Mouse (Mus musculus) layer of hippocampus, adult 2 months (tissue): ENCODE results near the gene Ddhd1. TPM values are rescaled to one million over a fixed set of nuclear protein-coding genes. Genes with fewer than 3 reads are reported as not detected.

Experiments used
- DNase-seq, 2 experiments: peaks; one replicate each; pipeline ENCODE4 v3.0.0; 2022; ENCODE audit warnings: low spot score in 2 of 2
- H3K27ac ChIP-seq: fragments of 200-600 bp; 2 replicates; pipeline ENCODE4 v1.8.1; 2022
- H3K4me3 ChIP-seq: fragments of 200-600 bp; 2 replicates; pipeline ENCODE4 v1.8.1; 2022; ENCODE audit warnings: mild to moderate bottlenecking
- CTCF ChIP-seq: fragments of 200-600 bp; conservative IDR thresholded peaks from 2 replicates; pipeline ENCODE4 v1.8.1; 2022; ENCODE audit warnings: antibody characterized with exemption, mild to moderate bottlenecking, moderate library complexity
- total RNA-seq, 2 experiments: library from RNA; stranded (reverse); gene quantifications; 2 replicates each; pipeline ENCODE4 v1.2.3; 2021

The Ddhd1 gene
- total RNA-seq, 2 experiments from 2014 or later: 74.9 to 90.7 TPM

DNA sequence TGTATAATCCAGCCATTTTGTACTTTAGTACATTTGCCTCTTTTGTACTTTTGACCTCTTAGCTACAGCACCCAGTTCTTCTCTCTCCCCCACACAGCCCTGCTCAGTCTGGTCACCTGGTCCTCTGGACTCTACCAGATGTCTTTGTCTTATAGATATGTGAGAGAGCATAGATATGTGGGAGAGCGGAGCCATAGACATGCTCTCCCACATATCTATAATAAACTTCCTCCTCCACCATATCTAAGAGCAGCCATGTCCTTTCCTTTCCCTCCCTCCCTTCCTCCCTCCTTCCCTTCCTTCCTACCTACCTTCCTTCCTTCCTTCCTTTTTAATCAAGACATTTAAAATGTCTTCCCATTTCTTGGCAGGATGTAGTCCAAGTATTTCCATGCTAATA is 2.4 kb upstream of the Ddhd1 start:
- DNase-seq: no peak
- no peak overlapping the region for H3K27ac ChIP-seq
- H3K4me3 ChIP-seq: no peak overlapping the region
- TF ChIP-seq CTCF: no peak

DNA sequence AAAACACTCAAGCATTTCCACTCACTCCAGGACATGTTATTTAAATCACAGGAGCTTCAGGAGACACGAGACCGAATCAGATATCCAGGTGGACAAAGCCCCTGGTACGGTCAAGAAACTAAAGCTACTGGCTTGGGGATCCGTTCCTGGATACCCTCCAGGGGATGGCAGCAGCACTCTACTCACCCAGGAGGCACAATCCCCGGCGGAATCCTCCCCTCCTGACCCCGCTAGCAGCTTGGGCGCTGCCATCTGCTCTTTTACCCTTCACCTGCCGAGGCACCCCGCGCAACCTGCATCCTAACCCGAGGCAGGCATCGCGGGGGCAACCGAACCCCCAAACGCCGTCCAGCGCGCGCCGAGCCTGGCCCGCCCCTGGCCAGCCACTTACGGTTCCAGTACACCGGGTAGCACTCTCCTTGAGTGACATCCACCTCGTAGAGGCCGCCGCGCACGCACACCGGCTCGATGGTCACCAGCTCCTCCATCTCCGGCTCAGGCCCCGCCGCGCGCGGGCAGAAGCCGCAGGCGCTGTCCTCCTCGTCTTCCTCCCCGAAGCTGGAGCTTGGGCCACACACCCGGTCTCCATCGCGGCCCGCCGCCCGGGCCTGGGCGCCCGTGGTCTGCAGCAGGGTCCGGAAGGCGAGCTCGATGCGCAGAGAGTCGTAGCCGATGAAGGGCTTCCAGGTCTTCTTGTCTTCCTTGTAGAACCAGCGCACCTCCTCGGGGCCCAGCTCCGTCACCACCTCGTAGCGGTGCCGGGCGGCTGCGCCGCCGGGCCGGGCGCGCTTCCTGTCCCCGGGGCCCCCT is 907 bp downstream of the Ddhd1 start:
- peak; percentile 11; the same call in 1 of the 2 replicates for TF ChIP-seq CTCF
- peak overlapping the region; percentile 97 for H3K4me3 ChIP-seq
- peak in 1 of 2 experiments; percentile 41 for DNase-seq
- peak overlapping the region; percentile 96 for H3K27ac ChIP-seq

GRCm38 (mm10) chr14:45654876-45655416 is 3.0 kb downstream of the Ddhd1 start:
- no peak for TF ChIP-seq CTCF
- H3K4me3 ChIP-seq: peak overlapping the region; percentile 97
- DNase-seq: no peak
- H3K27ac ChIP-seq: peak overlapping the region; percentile 51; the same call in 1 of the 2 replicates

GRCm38 (mm10) chr14:45653756-45654155 is 4.2 kb downstream of the Ddhd1 start:
- TF ChIP-seq CTCF: no peak
- no peak overlapping the region for H3K27ac ChIP-seq
- no peak overlapping the region for H3K4me3 ChIP-seq
- DNase-seq: no peak

DNA sequence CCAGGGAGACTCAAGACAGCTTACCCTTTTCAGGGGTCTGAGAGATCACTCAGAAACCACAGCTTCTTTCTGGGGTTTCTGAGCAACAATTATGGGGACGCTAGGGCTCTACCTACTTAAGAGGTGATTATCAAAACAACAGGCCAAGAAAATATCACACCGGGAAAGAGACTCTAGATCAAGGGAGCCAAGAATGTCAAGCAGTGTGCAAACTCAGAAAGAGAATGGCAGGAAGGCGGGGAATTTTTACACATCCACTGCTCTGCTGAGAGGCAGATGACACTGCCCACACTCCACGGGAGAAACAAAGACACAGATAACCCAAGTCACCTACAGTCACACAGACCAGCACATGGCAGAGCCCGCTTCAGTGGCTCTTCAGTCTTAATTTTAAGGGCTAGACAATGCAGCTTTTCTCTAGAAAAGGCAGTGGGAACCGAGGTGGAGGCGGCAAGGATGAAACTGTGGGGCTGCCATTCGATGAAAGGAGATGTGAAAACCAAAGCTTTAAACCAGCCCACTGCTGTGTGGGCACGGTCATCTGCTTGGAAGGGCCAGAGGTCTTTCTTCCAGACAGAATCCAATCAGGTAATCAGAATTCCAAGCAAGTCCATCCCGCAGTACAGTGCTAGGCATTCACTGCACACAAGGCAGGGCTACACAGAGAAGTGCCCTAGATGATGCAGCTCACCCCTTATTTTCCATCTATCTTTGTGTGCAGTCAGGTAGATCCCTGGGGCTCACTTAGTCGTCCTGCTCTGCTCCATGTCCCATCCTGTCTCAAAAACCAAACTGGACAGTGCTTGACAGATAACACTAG is 8.7 kb downstream of the Ddhd1 start:
- DNase-seq: no peak
- H3K4me3 ChIP-seq: no peak overlapping the region
- no peak for TF ChIP-seq CTCF
- H3K27ac ChIP-seq: peak overlapping the region; percentile 64

DNA sequence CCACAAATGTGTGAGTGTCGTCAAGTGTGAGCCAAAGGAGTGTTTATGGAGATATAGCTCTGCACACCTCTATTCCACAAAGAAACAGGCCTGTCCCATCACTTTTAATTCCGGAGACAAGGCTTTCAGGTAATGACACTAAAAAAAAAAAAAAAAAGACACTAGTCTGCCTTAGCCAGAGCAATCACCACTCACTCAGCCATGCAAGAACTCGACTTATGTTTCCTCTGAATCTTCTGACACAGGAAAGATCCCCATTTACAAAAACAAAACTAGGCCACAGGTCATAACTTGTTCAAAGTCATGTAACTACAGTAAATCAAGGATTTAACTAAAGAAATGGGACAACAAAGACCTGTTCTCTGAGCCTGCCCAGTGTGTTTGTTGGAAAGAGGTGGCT is 9.8 kb downstream of the Ddhd1 start:
- peak overlapping the region; percentile 64; the same call in 1 of the 2 replicates for H3K27ac ChIP-seq

GRCm38 (mm10) chr14:45647632-45648031 is 10.3 kb downstream of the Ddhd1 start:
- no peak for TF ChIP-seq CTCF
- Histone ChIP-seq H3K4me3 (no peak overlapping the region), H3K27ac (no peak overlapping the region)
- no peak for DNase-seq

More for the DNA sequence above, 9.8 kb downstream of the Ddhd1 start:
- no peak for TF ChIP-seq CTCF
- no peak overlapping the region for H3K4me3 ChIP-seq
- no peak for DNase-seq

DNA sequence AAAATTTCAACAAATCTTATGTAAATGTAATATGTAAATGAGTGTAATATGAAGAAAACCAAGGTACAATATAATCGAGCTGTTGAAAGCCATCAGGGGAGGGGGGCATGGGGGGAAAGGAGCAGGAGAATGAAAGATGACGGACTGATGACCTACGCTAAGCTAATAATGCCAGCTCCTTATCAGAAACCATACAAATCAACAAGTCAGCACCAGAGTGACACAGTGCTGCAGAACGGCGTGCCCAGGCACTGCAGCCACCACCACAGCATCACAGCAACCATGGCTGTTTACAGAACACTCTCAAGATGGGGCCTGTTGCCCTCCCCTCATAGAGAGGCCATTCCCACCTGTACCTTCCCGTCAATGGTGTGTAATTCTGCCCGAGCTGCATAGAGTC is 10.8 kb downstream of the Ddhd1 start:
- no peak for TF ChIP-seq CTCF
- no peak for DNase-seq
- Histone ChIP-seq H3K27ac (no peak overlapping the region), H3K4me3 (no peak overlapping the region)

- no peak for DNase-seq
- H3K27ac ChIP-seq: peak overlapping the region; percentile 70
- TF ChIP-seq CTCF: no peak
Observed at GRCm38 (mm10) chr14:45644786-45645185, 13.2 kb downstream of the Ddhd1 start.

DNA sequence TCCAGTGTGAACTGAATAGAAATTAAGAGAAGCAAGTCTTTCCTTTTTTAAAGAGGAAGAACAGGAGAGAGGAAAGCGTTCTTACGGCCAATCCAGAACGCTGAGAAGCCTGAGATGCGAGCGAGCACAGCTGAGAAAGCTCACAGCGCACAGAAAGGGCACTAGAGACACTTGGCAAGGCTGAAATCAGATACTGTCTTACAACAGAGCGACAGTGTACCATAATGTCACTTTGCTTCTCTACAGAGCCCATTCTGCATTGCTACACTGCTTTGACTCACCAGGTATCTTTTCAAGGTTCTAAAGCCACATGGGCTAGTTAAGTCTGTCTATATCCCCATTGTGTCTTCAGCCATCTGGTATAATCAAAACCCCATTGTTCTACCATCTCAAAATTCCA is 13.7 kb downstream of the Ddhd1 start:
- peak overlapping the region; percentile 70 for H3K27ac ChIP-seq

More at GRCm38 (mm10) chr14:45644786-45645185, 13.2 kb downstream of the Ddhd1 start:
- H3K4me3 ChIP-seq: no peak overlapping the region

DNA sequence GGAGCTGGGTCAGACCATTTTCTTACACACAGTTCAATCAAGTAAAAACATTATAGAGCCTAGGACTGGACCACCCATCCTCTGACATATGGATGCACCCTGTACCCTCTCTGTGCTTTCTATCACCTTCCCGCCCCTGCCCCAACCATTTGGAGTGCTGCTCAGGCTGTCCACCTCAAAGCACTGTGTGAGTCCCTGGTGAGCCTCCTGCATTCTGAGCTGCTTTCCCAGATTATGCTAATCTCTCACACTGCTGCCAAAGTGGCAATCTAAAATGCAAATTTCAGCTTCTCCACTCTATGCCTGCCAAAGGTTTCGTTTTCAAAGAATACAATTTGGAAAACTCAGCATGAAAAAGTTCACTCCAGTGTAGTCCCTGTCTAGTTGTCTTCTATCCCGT is 14.5 kb downstream of the Ddhd1 start:
- Histone ChIP-seq H3K27ac (peak overlapping the region; percentile 70; the same call in 1 of the 2 replicates), H3K4me3 (peak overlapping the region; percentile 34)
- no peak for DNase-seq
- TF ChIP-seq CTCF: no peak

More for the DNA sequence above, 13.7 kb downstream of the Ddhd1 start:
- no peak for DNase-seq
- TF ChIP-seq CTCF: no peak
- peak overlapping the region; percentile 34; the same call in 1 of the 2 replicates for H3K4me3 ChIP-seq

DNA sequence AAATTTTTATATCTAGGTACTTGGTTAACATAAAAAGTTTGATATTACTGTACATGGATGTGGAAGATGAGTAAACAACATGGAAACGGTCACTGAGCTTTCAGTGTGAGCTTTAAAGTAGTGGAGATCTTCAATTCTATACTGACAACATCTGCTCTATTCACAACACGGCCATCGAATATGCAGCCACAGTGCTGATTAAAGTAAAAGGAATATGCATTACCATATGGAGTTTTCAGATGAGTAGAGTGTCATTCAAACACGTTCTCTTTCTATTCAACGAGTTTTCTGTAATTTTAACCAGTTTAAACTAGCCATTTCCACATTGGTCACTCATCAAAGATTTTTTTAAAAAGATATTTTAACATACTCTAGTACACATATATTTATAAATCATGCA is 15.1 kb downstream of the Ddhd1 start:
- no peak for TF ChIP-seq CTCF
- no peak for DNase-seq
- Histone ChIP-seq H3K4me3 (no peak overlapping the region), H3K27ac (peak overlapping the region; percentile 70; the same call in 1 of the 2 replicates)

DNA sequence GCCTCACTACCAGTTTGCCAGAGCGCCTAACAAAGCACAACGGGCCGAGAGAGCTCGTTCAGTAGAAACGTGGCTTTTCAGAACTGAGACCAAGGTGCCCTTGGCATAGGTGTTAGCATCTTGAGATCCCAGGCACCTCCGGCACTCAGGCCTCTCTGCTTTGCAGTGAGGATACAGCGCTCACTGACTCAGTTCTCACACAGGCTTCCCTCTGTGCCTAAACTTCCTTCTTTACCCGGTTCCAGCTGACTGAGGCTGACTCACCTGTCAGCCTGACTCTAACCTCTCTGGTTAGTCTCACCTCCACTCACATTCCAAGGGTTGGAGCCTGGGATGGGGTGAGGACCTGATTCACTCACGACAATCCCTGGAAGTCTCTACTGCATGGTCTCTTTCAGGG is 15.7 kb downstream of the Ddhd1 start:
- DNase-seq: no peak
- no peak overlapping the region for H3K4me3 ChIP-seq
- H3K27ac ChIP-seq: peak overlapping the region; percentile 58
- no peak for TF ChIP-seq CTCF
